Mouse (Mus musculus) CD4-positive helper T cell, adult 2 months (primary cell): ENCODE results near the gene Dpp6.

Experiments
- DNase-seq: peaks from one replicate; pipeline ENCODE4 v3.0.0-alpha.2; 2012; ENCODE audit warnings: low read depth, missing footprints, low spot score

The Dpp6 gene

GRCm38 (mm10) chr5:27286876-27287275, 469.9 kb downstream of the Dpp6 start:
- no peak for DNase-seq

GRCm38 (mm10) chr5:27291378-27291777, 474.4 kb downstream of the Dpp6 start:
- DNase-seq: no peak

- no peak for DNase-seq
Measured at GRCm38 (mm10) chr5:27292236-27292635, 475.2 kb downstream of the Dpp6 start.

- peak; percentile 64 for DNase-seq
Measured at GRCm38 (mm10) chr5:27304115-27304514, 487.1 kb downstream of the Dpp6 start.

GRCm38 (mm10) chr5:27306497-27307152, 489.6 kb downstream of the Dpp6 start:
- DNase-seq: no peak

GRCm38 (mm10) chr5:27310217-27310616, 493.2 kb downstream of the Dpp6 start:
- no peak for DNase-seq

GRCm38 (mm10) chr5:27316674-27317073, 499.7 kb downstream of the Dpp6 start:
- no peak for DNase-seq

- no peak for DNase-seq
Measured at GRCm38 (mm10) chr5:27317264-27317663, 500.3 kb downstream of the Dpp6 start.

GRCm38 (mm10) chr5:27317832-27318231, 500.8 kb downstream of the Dpp6 start:
- no peak for DNase-seq

- DNase-seq: no peak
Measured at GRCm38 (mm10) chr5:27319731-27320130, 502.7 kb downstream of the Dpp6 start.

- DNase-seq: peak; percentile 7
Measured at GRCm38 (mm10) chr5:27322895-27323792, 506.1 kb downstream of the Dpp6 start.

- no peak for DNase-seq
Measured at GRCm38 (mm10) chr5:27324346-27324928, 507.4 kb downstream of the Dpp6 start.

- no peak for DNase-seq
Measured at GRCm38 (mm10) chr5:27336698-27337097, 519.7 kb downstream of the Dpp6 start.

- DNase-seq: no peak
Measured at GRCm38 (mm10) chr5:27339196-27340030, 522.4 kb downstream of the Dpp6 start.

- no peak for DNase-seq
Measured at GRCm38 (mm10) chr5:27342276-27342675, 525.3 kb downstream of the Dpp6 start.

GRCm38 (mm10) chr5:27343626-27344025, 526.6 kb downstream of the Dpp6 start:
- no peak for DNase-seq

GRCm38 (mm10) chr5:27348181-27349095, 531.4 kb downstream of the Dpp6 start:
- no peak for DNase-seq

- no peak for DNase-seq
Measured at GRCm38 (mm10) chr5:27357630-27358029, 540.6 kb downstream of the Dpp6 start.

GRCm38 (mm10) chr5:27365946-27366345, 548.9 kb downstream of the Dpp6 start:
- DNase-seq: no peak

GRCm38 (mm10) chr5:27370814-27371213, 553.8 kb downstream of the Dpp6 start:
- DNase-seq: no peak

- DNase-seq: no peak
Measured at GRCm38 (mm10) chr5:27373931-27374330, 556.9 kb downstream of the Dpp6 start.
